Mouse (Mus musculus): ENCODE data around the gene Mecom. TPM values are rescaled to one million over a fixed set of nuclear protein-coding genes. Genes with fewer than 3 reads are reported as not detected.

Gene Mecom
- polyA plus RNA-seq, 1 experiment from 2014 or later, result 46.4 TPM

GRCm38 (mm10) chr3:30059615-30060014 lies 488.2 kb downstream of the Mecom start:
- 42% methylated on average over 4 of the region's 4 CpGs for WGBS
- Histone ChIP-seq H3K27ac (no peak overlapping the region), H3K36me3 (no peaks in the 10 kb centered on the region), H3K9ac (no peak overlapping the region), H3K9me3 (no peaks in the 10 kb centered on the region), H3K27me3 (replicated peaks) (no peaks in the 10 kb centered on the region), H3K4me2 (no peak overlapping the region), H3K4me3 (replicated peaks) (no peak overlapping the region), H3K4me1 (no peaks in the 10 kb centered on the region)
- no peak for ATAC-seq (ENCODE audit: insufficient read depth, low FRiP score, low read depth)

GRCm38 (mm10) chr3:30051287-30051686 lies 496.5 kb downstream of the Mecom start:
- Histone ChIP-seq H3K27ac (no peak overlapping the region), H3K9ac (no peak overlapping the region), H3K4me1 (no peaks in the 10 kb centered on the region), H3K4me3 (replicated peaks) (no peak overlapping the region), H3K27me3 (replicated peaks) (no peaks in the 10 kb centered on the region), H3K9me3 (no peaks in the 10 kb centered on the region), H3K36me3 (no peaks in the 10 kb centered on the region), H3K4me2 (no peak overlapping the region)
- 82% methylated on average over 6 of the region's 6 CpGs for WGBS
- no peak for ATAC-seq (ENCODE audit: insufficient read depth, low FRiP score, low read depth)

GRCm38 (mm10) chr3:30050795-30051194 lies 497.0 kb downstream of the Mecom start:
- Histone ChIP-seq H3K4me3 (replicated peaks) (no peak overlapping the region), H3K9ac (no peak overlapping the region), H3K9me3 (no peaks in the 10 kb centered on the region), H3K36me3 (no peaks in the 10 kb centered on the region), H3K4me1 (no peaks in the 10 kb centered on the region), H3K27ac (no peak overlapping the region), H3K27me3 (replicated peaks) (no peaks in the 10 kb centered on the region), H3K4me2 (no peak overlapping the region)
- no peak for ATAC-seq (ENCODE audit: insufficient read depth, low FRiP score, low read depth)
- WGBS, result 58% methylated on average over 5 of the region's 5 CpGs

- 48% methylated on average over 5 of the region's 5 CpGs for WGBS
- ATAC-seq (ENCODE audit: insufficient read depth, low FRiP score, low read depth), result no peak
- Histone ChIP-seq H3K4me3 (replicated peaks) (no peak overlapping the region), H3K36me3 (no peaks in the 10 kb centered on the region), H3K27me3 (replicated peaks) (no peaks in the 10 kb centered on the region), H3K9me3 (no peaks in the 10 kb centered on the region), H3K27ac (peak overlapping the region; percentile 41), H3K4me1 (no peaks in the 10 kb centered on the region), H3K9ac (no peak overlapping the region), H3K4me2 (no peak overlapping the region)
Observed at GRCm38 (mm10) chr3:30048792-30049191, 499.0 kb downstream of the Mecom start.

GRCm38 (mm10) chr3:30048157-30048556 lies 499.7 kb downstream of the Mecom start:
- Histone ChIP-seq H3K9me3 (no peaks in the 10 kb centered on the region), H3K27me3 (replicated peaks) (no peaks in the 10 kb centered on the region), H3K9ac (no peak overlapping the region), H3K27ac (peak overlapping the region; percentile 41), H3K4me1 (no peaks in the 10 kb centered on the region), H3K4me2 (no peak overlapping the region), H3K4me3 (replicated peaks) (no peak overlapping the region), H3K36me3 (no peaks in the 10 kb centered on the region)
- WGBS, result 49% methylated on average over 4 of the region's 4 CpGs
- no peak for ATAC-seq (ENCODE audit: insufficient read depth, low FRiP score, low read depth)

- no peaks in the 10 kb centered on the region for H3K9me3 ChIP-seq
- no peak overlapping the region for H3K9ac ChIP-seq
- no peak overlapping the region for H3K27ac ChIP-seq
- no peak for ATAC-seq (ENCODE audit: insufficient read depth, low FRiP score, low read depth)
- no peaks in the 10 kb centered on the region for H3K36me3 ChIP-seq
- no peak overlapping the region for H3K4me2 ChIP-seq
- no peaks in the 10 kb centered on the region for H3K27me3 ChIP-seq (replicated peaks)
- no peak overlapping the region for H3K4me3 ChIP-seq (replicated peaks)
- H3K4me1 ChIP-seq, result no peaks in the 10 kb centered on the region
- WGBS, result 90% methylated on average over 3 of the region's 3 CpGs
Observed at GRCm38 (mm10) chr3:30043525-30043924, 504.3 kb downstream of the Mecom start.

- Histone ChIP-seq H3K9ac (no peak overlapping the region), H3K4me2 (no peak overlapping the region), H3K27ac (no peak overlapping the region), H3K27me3 (replicated peaks) (no peaks in the 10 kb centered on the region), H3K9me3 (no peaks in the 10 kb centered on the region), H3K36me3 (no peaks in the 10 kb centered on the region), H3K4me3 (replicated peaks) (no peak overlapping the region), H3K4me1 (no peaks in the 10 kb centered on the region)
- ATAC-seq (ENCODE audit: insufficient read depth, low FRiP score, low read depth), result no peak
- 41% methylated on average over 3 of the region's 3 CpGs for WGBS
Observed at GRCm38 (mm10) chr3:30038545-30038944, 509.3 kb downstream of the Mecom start.

- ATAC-seq (ENCODE audit: insufficient read depth, low FRiP score, low read depth), result no peak
- no peak overlapping the region for H3K9ac ChIP-seq
- no peaks in the 10 kb centered on the region for H3K27me3 ChIP-seq (replicated peaks)
- H3K27ac ChIP-seq, result peak overlapping the region; percentile 36; the same call in 1 of the 2 replicates
- WGBS, result 81% methylated on average over 13 of the region's 13 CpGs
- no peaks in the 10 kb centered on the region for H3K36me3 ChIP-seq
- no peaks in the 10 kb centered on the region for H3K9me3 ChIP-seq
- no peak overlapping the region for H3K4me3 ChIP-seq (replicated peaks)
- H3K4me1 ChIP-seq, result 0 out of 2 replicates have a peak, but pooled peaks cover 8% of the 10 kb centered on the region
- no peak overlapping the region for H3K4me2 ChIP-seq
Observed at GRCm38 (mm10) chr3:30019961-30020360, 527.8 kb downstream of the Mecom start.

GRCm38 (mm10) chr3:30019411-30019810 lies 528.4 kb downstream of the Mecom start:
- Histone ChIP-seq H3K27ac (peak overlapping the region; percentile 36; the same call in 1 of the 2 replicates), H3K27me3 (replicated peaks) (no peaks in the 10 kb centered on the region)
- peak; percentile 53; the same call in 1 of the 2 replicates for ATAC-seq (ENCODE audit: insufficient read depth, low FRiP score, low read depth)

GRCm38 (mm10) chr3:30018202-30018601 lies 529.6 kb downstream of the Mecom start:
- no peaks in the 10 kb centered on the region for H3K9me3 ChIP-seq
- H3K4me1 ChIP-seq, result 0 out of 2 replicates have a peak, but pooled peaks cover 8% of the 10 kb centered on the region
- no peaks in the 10 kb centered on the region for H3K27me3 ChIP-seq (replicated peaks)
- H3K36me3 ChIP-seq, result no peaks in the 10 kb centered on the region
- no peak overlapping the region for H3K4me2 ChIP-seq
- H3K9ac ChIP-seq, result no peak overlapping the region
- no peak overlapping the region for H3K27ac ChIP-seq
- 24% methylated on average over 12 of the region's 12 CpGs for whole genome bisulfite sequencing
- ATAC-seq (ENCODE audit: insufficient read depth, low FRiP score, low read depth), result no peak
- no peak overlapping the region for H3K4me3 ChIP-seq (replicated peaks)

More at GRCm38 (mm10) chr3:30019411-30019810, 528.4 kb downstream of the Mecom start:
- H3K9me3 ChIP-seq, result no peaks in the 10 kb centered on the region
- H3K9ac ChIP-seq, result no peak overlapping the region
- H3K4me2 ChIP-seq, result 0 out of 2 replicates have a peak overlapping the region, but pooled peaks have one; percentile 8
- 0 out of 2 replicates have a peak, but pooled peaks cover 8% of the 10 kb centered on the region for H3K4me1 ChIP-seq
- no peak overlapping the region for H3K4me3 ChIP-seq (replicated peaks)
- WGBS, result 59% methylated on average over 8 of the region's 8 CpGs
- H3K36me3 ChIP-seq, result no peaks in the 10 kb centered on the region

- ATAC-seq (ENCODE audit: insufficient read depth, low FRiP score, low read depth), result no peak
- no peaks in the 10 kb centered on the region for H3K36me3 ChIP-seq
- no peak overlapping the region for H3K9ac ChIP-seq
- 68% methylated on average over 5 of the region's 5 CpGs for WGBS
- no peak overlapping the region for H3K4me2 ChIP-seq
- H3K4me1 ChIP-seq, result 0 out of 2 replicates have a peak, but pooled peaks cover 8% of the 10 kb centered on the region
- H3K9me3 ChIP-seq, result no peaks in the 10 kb centered on the region
- H3K4me3 ChIP-seq (replicated peaks), result no peak overlapping the region
- H3K27ac ChIP-seq, result no peak overlapping the region
- no peaks in the 10 kb centered on the region for H3K27me3 ChIP-seq (replicated peaks)
Observed at GRCm38 (mm10) chr3:30016766-30017165, 531.0 kb downstream of the Mecom start.

- WGBS, result 14% methylated on average over 10 of the region's 10 CpGs
- no peaks in the 10 kb centered on the region for H3K27me3 ChIP-seq (replicated peaks)
Observed at GRCm38 (mm10) chr3:30014962-30015660, 532.7 kb downstream of the Mecom start.

More at GRCm38 (mm10) chr3:30014962-30015660, 532.7 kb downstream of the Mecom start:
- Histone ChIP-seq H3K9ac (no peak overlapping the region), H3K4me2 (no peak overlapping the region), H3K4me1 (0 out of 2 replicates have a peak, but pooled peaks cover 8% of the 10 kb centered on the region), H3K4me3 (replicated peaks) (no peak overlapping the region), H3K27ac (no peak overlapping the region), H3K36me3 (no peaks in the 10 kb centered on the region), H3K9me3 (no peaks in the 10 kb centered on the region)
- ATAC-seq (ENCODE audit: insufficient read depth, low FRiP score, low read depth), result peak; percentile 37; the same call in 1 of the 2 replicates

Data from stomach, embryonic 15.5 days (tissue).